In the genomic region with DNA sequence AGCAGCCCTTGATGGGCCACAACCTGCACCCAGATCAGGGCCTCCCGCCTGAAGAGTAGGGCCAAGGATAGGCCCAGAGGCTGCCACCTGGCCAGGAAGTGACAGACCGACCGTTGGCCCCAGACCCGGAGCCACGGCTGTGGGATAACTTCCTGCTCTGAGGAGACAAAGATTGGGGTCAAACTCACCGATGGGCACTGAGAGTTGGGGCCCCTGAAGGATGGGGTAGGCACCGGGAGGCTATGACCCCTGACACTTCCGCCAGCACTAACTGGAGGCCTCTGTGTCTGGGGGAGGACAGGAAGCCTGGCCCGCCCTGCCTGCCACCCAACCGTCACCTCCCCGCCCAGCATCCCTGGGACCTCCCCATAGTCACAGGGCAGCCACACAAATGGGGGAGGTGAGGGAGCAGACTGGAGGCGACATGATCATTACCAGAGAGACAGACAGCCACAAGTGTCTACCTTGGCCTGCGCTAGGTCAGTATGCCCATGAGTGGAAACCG, we compare ENCODE assay signal across 9 mouse cellular contexts. TPM values are rescaled to one million over a fixed set of nuclear protein-coding genes. Genes with fewer than 3 reads are reported as not detected.
DNase-seq lines count a peak whose midpoint lies in the region; ATAC-seq and TF ChIP-seq lines count a peak whose summit lies in the region.
"Had no signal": no experiment of that assay in that cellular context is flagged by ENCODE, and none has a peak within 500 bp of the region (broad histone marks: within the 10 kb centered on the region; RNA-seq: fewer than 3 reads in every experiment).

No protein-coding gene starts in this region.

- H3K36me3 ChIP-seq in CH12.LX (replicated peaks in 1 of 2; ENCODE audit: control insufficient read depth in 1 of 2, insufficient read depth in 1 of 2, low read length in 1 of 2) = peaks cover 34 to 41% of the 10 kb centered on the region in 2 experiments
- no peaks in the 10 kb centered on the region for H3K36me3 ChIP-seq in hindbrain, embryonic 11.5 days (ENCODE audit: control insufficient read depth, insufficient read depth, low read length)
- H3K36me3 ChIP-seq: limb, embryonic 12.5 days had no signal

- peaks cover 7% of the 10 kb centered on the region for H3K79me2 ChIP-seq in CH12.LX (replicated peaks; ENCODE audit: control insufficient read depth, extremely low read depth, insufficient read depth, poor library complexity, severe bottlenecking)

- peak; percentile 89 for DNase-seq in CH12.LX (ENCODE audit: extremely low read depth)
- DNase-seq in c-Kit-positive CD71-positive TER-119-positive erythroid progenitor cells, embryonic 14.5 days (ENCODE audit: low spot score) = peak; percentile 71
- peak; percentile 50 to 57 for DNase-seq in lung, postnatal 4 days
- peak; percentile 81 to 89 for DNase-seq in thymus, adult 18-20 months
- no peak for DNase-seq in hindbrain, embryonic 11.5 days (ENCODE audit: low spot score)
- no peak for DNase-seq in left cerebral cortex, adult 18-20 months (ENCODE audit: low spot score in 2 of 2)
- DNase-seq in heart, postnatal 14 days = no peak

- H3K27me3 ChIP-seq in CH12.LX (replicated peaks) = peaks cover 1% of the 10 kb centered on the region
- H3K27me3 ChIP-seq in hindbrain, embryonic 11.5 days (ENCODE audit: control insufficient read depth, insufficient read depth, low read length) = no peaks in the 10 kb centered on the region; the same call in 1 of the 2 replicates

- TF ChIP-seq RAD21 in CH12.LX (IDR thresholded peaks at IDR 0.05; ENCODE audit: low read depth, low read length) = no peak

- peak; percentile 90 for TF ChIP-seq POLR2A in CH12.LX (IDR thresholded peaks at IDR 0.05; ENCODE audit: low read depth, low read length)

- peak overlapping the region; percentile 35 for H3K27ac ChIP-seq in CH12.LX (ENCODE audit: insufficient read depth, low read depth)
- no peak overlapping the region for H3K27ac ChIP-seq in hindbrain, embryonic 11.5 days (ENCODE audit: low read depth, low read length)
- H3K27ac ChIP-seq: hindbrain, postnatal 0 days; limb, embryonic 12.5 days had no signal

- TF ChIP-seq EP300 in CH12.LX (IDR thresholded peaks at IDR 0.05; ENCODE audit: low read length) = no peak; the same call in 1 of the 2 replicates

- peak overlapping the region; percentile 91 for H3K4me2 ChIP-seq in CH12.LX (ENCODE audit: insufficient read depth, low read depth, poor library complexity, severe bottlenecking)
- H3K4me2 ChIP-seq in hindbrain, embryonic 11.5 days (replicated peaks; ENCODE audit: low read depth, low read length) = no peak overlapping the region
- H3K4me2 ChIP-seq: limb, embryonic 12.5 days had no signal

- no peak for ATAC-seq in hindbrain, embryonic 11.5 days (ENCODE audit: low FRiP score)
- ATAC-seq: hindbrain, postnatal 0 days had no signal

- dilution Hi-C loops in CH12.LX (cut with MboI; ENCODE audit: extremely low pct_ligation_motif_present, extremely low pct_unique_long_range_greater_than_20kb, low sequenced_read_pairs) = no loop called here

- peaks cover 15 to 56% of the 10 kb centered on the region in 2 experiments for H3K4me1 ChIP-seq in CH12.LX (ENCODE audit: control insufficient read depth in 1 of 2, insufficient read depth in 2 of 2)
- peaks cover 26% of the 10 kb centered on the region for H3K4me1 ChIP-seq in hindbrain, embryonic 11.5 days (replicated peaks; ENCODE audit: control insufficient read depth, insufficient read depth, low read length)

- H3K4me3 ChIP-seq in CH12.LX (replicated peaks in 1 of 3; ENCODE audit: low read depth in 2 of 3, low read length in 2 of 3, poor library complexity in 1 of 3) = peak overlapping the region; percentile 73 to 75 (median 74)
- no peak overlapping the region for H3K4me3 ChIP-seq in hindbrain, embryonic 11.5 days (ENCODE audit: low read depth, low read length)
- H3K4me3 ChIP-seq: limb, embryonic 12.5 days had no signal

- WGBS in hindbrain, embryonic 11.5 days = 71% methylated on average over 14 of the region's 14 CpGs

- intact Hi-C loops in heart, postnatal 14 days (cut with DNase I) = no loop called here

- H3K9ac ChIP-seq in CH12.LX (ENCODE audit: insufficient read depth, low read depth) = peak overlapping the region; percentile 41
- no peak overlapping the region for H3K9ac ChIP-seq in hindbrain, embryonic 11.5 days (ENCODE audit: low read depth, low read length)
- H3K9ac ChIP-seq: limb, embryonic 12.5 days had no signal

- TF ChIP-seq CTCF in CH12.LX (conservative IDR thresholded peaks at IDR 0.05 in 1 of 2, IDR thresholded peaks at IDR 0.05 in 1 of 2; ENCODE audit: low read depth in 2 of 2, low read length in 2 of 2) = no peak

- no peaks in the 10 kb centered on the region for H3K9me3 ChIP-seq in CH12.LX (replicated peaks; ENCODE audit: low read length)
- no peaks in the 10 kb centered on the region for H3K9me3 ChIP-seq in hindbrain, embryonic 11.5 days (ENCODE audit: control insufficient read depth, low read length)
- H3K9me3 ChIP-seq: limb, embryonic 12.5 days had no signal

- in situ Hi-C loops in CH12.LX (cut with MboI; ENCODE audit: low pct_ligation_motif_present, low pct_unique_long_range_greater_than_20kb, low sequenced_read_pairs) = no loop called here

TF ChIP-seq in CH12.LX, 34 proteins besides CTCF, POLR2A, EP300 and RAD21 (continues in another document):
- TF ChIP-seq MEF2A (IDR thresholded peaks at IDR 0.05; ENCODE audit: borderline replicate concordance, low read depth, low read length) = peak; percentile 27; the same call in 1 of the 2 replicates
- no peak for TF ChIP-seq GABPA (IDR thresholded peaks at IDR 0.05; ENCODE audit: insufficient replicate concordance, low read depth, low read length)
- TF ChIP-seq ZNF384 (IDR thresholded peaks at IDR 0.05; ENCODE audit: low read depth, low read length) = no peak
- peak; percentile 51; the same call in 1 of the 2 replicates for TF ChIP-seq CHD2 (IDR thresholded peaks at IDR 0.05; ENCODE audit: low read length)
- peak; percentile 11; the same call in 1 of the 2 replicates for TF ChIP-seq BHLHE40 (IDR thresholded peaks at IDR 0.05; ENCODE audit: low read depth, low read length)
- no peak for TF ChIP-seq USF1 (IDR thresholded peaks at IDR 0.05; ENCODE audit: low read depth, low read length)
- peak; percentile 90 for TF ChIP-seq SIN3A (IDR thresholded peaks at IDR 0.05; ENCODE audit: low read length)
- TF ChIP-seq ETS1 (conservative IDR thresholded peaks at IDR 0.05; ENCODE audit: low read depth, low read length) = peak; percentile 61
- no peak for TF ChIP-seq E2F4 (IDR thresholded peaks at IDR 0.05; ENCODE audit: insufficient replicate concordance, low read depth, low read length)
- peak; percentile 58; the same call in 1 of the 2 replicates for TF ChIP-seq MAZ (IDR thresholded peaks at IDR 0.05; ENCODE audit: low read depth, low read length)
- peak; percentile 87 for TF ChIP-seq MXI1 (IDR thresholded peaks at IDR 0.05; ENCODE audit: low read depth, low read length)
- TF ChIP-seq TBP (conservative IDR thresholded peaks at IDR 0.05; ENCODE audit: low read depth, low read length) = peak; percentile 80
- TF ChIP-seq PAX5 (IDR thresholded peaks at IDR 0.05; ENCODE audit: low read length) = no peak
- TF ChIP-seq MYC (IDR thresholded peaks at IDR 0.05; ENCODE audit: low read depth, low read length) = no peak
- TF ChIP-seq KAT2A (IDR thresholded peaks at IDR 0.05; ENCODE audit: insufficient replicate concordance, low read length) = 0 out of 2 replicates have a peak, but pooled peaks have one; percentile 66
- peak; percentile 85 for TF ChIP-seq TCF12 (IDR thresholded peaks at IDR 0.05; ENCODE audit: low read depth, low read length)
- peak; percentile 77 for TF ChIP-seq HCFC1 (IDR thresholded peaks at IDR 0.05; ENCODE audit: low read depth, low read length)
- TF ChIP-seq ELF1 (IDR thresholded peaks at IDR 0.05; ENCODE audit: low read depth, low read length) = peak; percentile 92
- TF ChIP-seq CHD1 (IDR thresholded peaks at IDR 0.05; ENCODE audit: low read depth, low read length) = no peak
- no peak for TF ChIP-seq MAFK (IDR thresholded peaks at IDR 0.05; ENCODE audit: insufficient replicate concordance, low read length)

RNA-seq across cellular contexts. Expression of gene Fcho1, which starts 2.4 kb away (rescaled TPM):
- total RNA-seq in CH12.LX (2012; rRNA removed) (95.5 and 99.8 TPM in 2 replicates), CH12.LX (2014; rRNA removed) (39.3 and 40.2 TPM in 2 replicates)
- 77.5 and 82.0 TPM in 2 replicates for polyA plus RNA-seq in CH12.LX (2012; ENCODE audit: insufficient read length, low read depth)
- polyA plus RNA-seq in hindbrain, embryonic 11.5 days (2014; fragmentation: Nextera tagmentation; extraction: Ambion mirVana) = 13.6 and 15.0 TPM in 2 replicates
- 100 to 1,000 TPM; 155 to 167 TPM for total RNA-seq in left cerebral cortex, adult 18-20 months (2021)
- total RNA-seq in heart, postnatal 14 days (2021) = 1 to 10 TPM; 1.4 to 5.7 TPM

RNA-seq across cellular contexts. Expression of gene B3gnt3, which starts 21.5 kb away (rescaled TPM):
- total RNA-seq in CH12.LX (2012; rRNA removed) = 0.63 and 0.98 TPM in 2 replicates
- 0.09 TPM in 1 of 2 replicates, not detected in the other for total RNA-seq in CH12.LX (2014; rRNA removed)
- polyA plus RNA-seq in CH12.LX (2012; ENCODE audit: insufficient read length, low read depth) = 0.24 and 0.26 TPM in 2 replicates
- 0.36 and 0.45 TPM in 2 replicates for polyA plus RNA-seq in hindbrain, embryonic 11.5 days (2014; fragmentation: Nextera tagmentation; extraction: Ambion mirVana)
- 1 to 10 TPM in 1 of 2 experiments, under 1 TPM in 1; 0.82 to 1.1 TPM for total RNA-seq in left cerebral cortex, adult 18-20 months (2021)
- total RNA-seq in heart, postnatal 14 days (2021) = 10 to 100 TPM in 1 of 2 experiments, 1 to 10 TPM in 1; 9.4 to 11.4 TPM

RNA-seq across cellular contexts. Expression of gene Insl3, which starts 34.1 kb away (rescaled TPM):
- total RNA-seq in CH12.LX (2012; rRNA removed) = 8.7 and 9.8 TPM in 2 replicates
- 1.9 and 3.0 TPM in 2 replicates for total RNA-seq in CH12.LX (2014; rRNA removed)
- 14.4 and 21.4 TPM in 2 replicates for polyA plus RNA-seq in CH12.LX (2012; ENCODE audit: insufficient read length, low read depth)
- polyA plus RNA-seq in hindbrain, embryonic 11.5 days (2014; fragmentation: Nextera tagmentation; extraction: Ambion mirVana) = 0.35 and 0.37 TPM in 2 replicates
- total RNA-seq in left cerebral cortex, adult 18-20 months (2021) = under 1 TPM in 1 of 2 experiments, not detected in 1; 0.63 TPM
- 1 to 10 TPM; 5.0 to 7.0 TPM for total RNA-seq in heart, postnatal 14 days (2021)
- total RNA-seq: hindbrain, postnatal 0 days had no signal

RNA-seq across cellular contexts. Expression of gene Jak3, which starts 47.0 kb away (rescaled TPM):
- total RNA-seq in CH12.LX (2012; rRNA removed) (39.2 and 47.1 TPM in 2 replicates), CH12.LX (2014; rRNA removed) (13.3 and 15.0 TPM in 2 replicates)
- polyA plus RNA-seq in CH12.LX (2012; ENCODE audit: insufficient read length, low read depth) = 35.6 and 37.8 TPM in 2 replicates
- polyA plus RNA-seq in hindbrain, embryonic 11.5 days (2014; fragmentation: Nextera tagmentation; extraction: Ambion mirVana) = 0.99 and 1.4 TPM in 2 replicates
- 1 to 10 TPM; 4.8 to 5.0 TPM for total RNA-seq in left cerebral cortex, adult 18-20 months (2021)
- total RNA-seq in heart, postnatal 14 days (2021) = 10 to 100 TPM; 11.7 to 13.3 TPM

RNA-seq across cellular contexts. Expression of gene Unc13a, which starts 51.5 kb away (rescaled TPM):
- total RNA-seq in CH12.LX (2012; rRNA removed) (1.0 and 1.7 TPM in 2 replicates), CH12.LX (2014; rRNA removed) (0.55 and 0.68 TPM in 2 replicates)
- 0.79 and 2.1 TPM in 2 replicates for polyA plus RNA-seq in CH12.LX (2012; ENCODE audit: insufficient read length, low read depth)
- polyA plus RNA-seq in hindbrain, embryonic 11.5 days (2014; fragmentation: Nextera tagmentation; extraction: Ambion mirVana) = 7.3 and 9.1 TPM in 2 replicates
- total RNA-seq in left cerebral cortex, adult 18-20 months (2021) = 100 to 1,000 TPM; 267 to 296 TPM
- 1 to 10 TPM in 1 of 2 experiments, under 1 TPM in 1; 0.93 to 1.1 TPM for total RNA-seq in heart, postnatal 14 days (2021)

Comparison
In these comparisons a context has a peak if more than half of its experiments do, and no peak if none do; other contexts are left out.
1. DNase-seq: peak in CH12.LX (single experiment), c-Kit-positive CD71-positive TER-119-positive erythroid progenitor cells, embryonic 14.5 days (single experiment), lung, postnatal 4 days (2 of 2) and thymus, adult 18-20 months (2 of 2); none in hindbrain, embryonic 11.5 days (single experiment), left cerebral cortex, adult 18-20 months (0 of 2) and heart, postnatal 14 days (0 of 2).
2. RNA of gene Fcho1, which starts 2.4 kb away (total RNA-seq): 155 to 167 TPM in left cerebral cortex, adult 18-20 months and 39.3 to 99.8 TPM in CH12.LX; 1.4 to 5.7 TPM in heart, postnatal 14 days; every median in the first group is over 4 times any median in the second.
3. RNA of gene B3gnt3, which starts 21.5 kb away (total RNA-seq): 9.4 to 11.4 TPM in heart, postnatal 14 days; 0.82 to 1.1 TPM in left cerebral cortex, adult 18-20 months and 0.09 to 0.98 TPM in CH12.LX; every median in the first group is over 4 times any median in the second.